In the genomic region with DNA sequence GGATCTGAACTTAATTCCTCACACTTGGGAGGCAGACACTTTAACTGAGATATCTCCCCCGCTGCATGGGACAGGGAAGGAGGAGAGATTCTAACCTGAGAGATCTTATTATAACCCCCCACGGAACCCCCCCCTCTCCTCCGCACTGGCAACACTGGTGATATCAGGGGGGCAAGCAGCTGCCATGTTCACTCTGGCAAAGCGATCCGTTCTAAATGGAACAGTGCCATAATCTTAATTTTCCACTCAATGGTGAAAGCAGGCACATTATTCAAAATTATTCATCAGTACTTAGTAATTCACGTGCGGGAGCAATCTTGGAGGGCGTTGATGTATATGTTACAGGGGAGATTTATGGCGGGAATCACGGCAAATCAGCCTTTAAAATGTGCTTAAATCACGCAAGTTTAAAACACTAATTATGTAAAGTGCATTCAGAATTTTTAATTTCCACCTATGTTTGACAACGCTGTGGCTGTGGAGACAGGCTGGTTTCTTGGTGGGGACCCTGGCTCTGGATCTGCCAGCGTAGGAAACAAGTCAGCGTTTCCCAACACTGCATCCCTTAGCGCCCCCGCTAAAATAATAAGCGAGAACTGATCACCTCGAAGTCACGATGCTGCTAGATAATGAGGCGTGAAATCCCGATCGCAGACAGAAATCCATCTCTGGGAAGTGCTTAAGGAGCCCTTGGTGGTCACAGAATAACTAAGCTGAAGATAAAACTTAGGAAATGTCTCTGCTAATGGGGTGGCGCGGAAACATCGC, we compare ENCODE assay signal across 14 mouse cellular contexts.
DNase-seq lines count a peak whose midpoint lies in the region; ATAC-seq and TF ChIP-seq lines count a peak whose summit lies in the region.
"Had no signal": no experiment of that assay in that cellular context is flagged by ENCODE, and none has a peak within 500 bp of the region (broad histone marks: within the 10 kb centered on the region; RNA-seq: fewer than 3 reads in every experiment).

No protein-coding gene starts in this region.

- intact Hi-C loops in heart, postnatal 10 days (cut with DNase I) = no loop called here
- intact Hi-C loops in left cerebral cortex, postnatal 4 days (cut with DNase I) = no loop called here
- intact Hi-C loops in left cerebral cortex, postnatal 10 days (cut with DNase I) = no loop called here

- no peak for DNase-seq in heart, embryonic 10.5 days (ENCODE audit: low spot score)
- DNase-seq in heart, postnatal 10 days = no peak
- DNase-seq in left cerebral cortex, postnatal 4 days = peak; percentile 48
- DNase-seq in left cerebral cortex, postnatal 10 days (ENCODE audit: extremely low spot score in 1 of 2, low spot score in 2 of 2) = no peak
- peak; percentile 50 for DNase-seq in forebrain, postnatal 0 days
- no peak for DNase-seq in lung, adult 2 months
- DNase-seq: cerebellum, adult 2 months; gastrocnemius, postnatal 14 days; lung, adult 18-20 months; thymus, postnatal 25 days had no signal

- H3K36me3 ChIP-seq in heart, embryonic 10.5 days = no peaks in the 10 kb centered on the region
- no peaks in the 10 kb centered on the region for H3K36me3 ChIP-seq in forebrain, postnatal 0 days (ENCODE audit: insufficient read depth)
- no peaks in the 10 kb centered on the region for H3K36me3 ChIP-seq in neural tube, embryonic 13.5 days
- H3K36me3 ChIP-seq: embryonic facial prominence, embryonic 10.5 days; limb, embryonic 13.5 days had no signal

- no peak for TF ChIP-seq POLR2A in lung, adult 2 months (IDR thresholded peaks at IDR 0.05; ENCODE audit: borderline replicate concordance, extremely low read depth, low read depth, low read length)

- peak; percentile 73 for ATAC-seq in forebrain, postnatal 0 days
- ATAC-seq in neural tube, embryonic 13.5 days (ENCODE audit: low read depth) = peak; percentile 64

- H3K27me3 ChIP-seq in heart, embryonic 10.5 days (ENCODE audit: insufficient read depth, poor library complexity, severe bottlenecking) = no peaks in the 10 kb centered on the region
- H3K27me3 ChIP-seq in forebrain, postnatal 0 days (ENCODE audit: insufficient read depth, low read length) = no peaks in the 10 kb centered on the region
- H3K27me3 ChIP-seq in neural tube, embryonic 13.5 days = no peaks in the 10 kb centered on the region
- H3K27me3 ChIP-seq: limb, embryonic 13.5 days had no signal

- no peaks in the 10 kb centered on the region for H3K9me3 ChIP-seq in heart, embryonic 10.5 days
- no peaks in the 10 kb centered on the region for H3K9me3 ChIP-seq in forebrain, postnatal 0 days (ENCODE audit: low read length)
- no peaks in the 10 kb centered on the region for H3K9me3 ChIP-seq in neural tube, embryonic 13.5 days
- H3K9me3 ChIP-seq: embryonic facial prominence, embryonic 10.5 days; limb, embryonic 13.5 days had no signal

- no peak overlapping the region for H3K4me3 ChIP-seq in heart, embryonic 10.5 days
- no peak overlapping the region for H3K4me3 ChIP-seq in forebrain, postnatal 0 days (ENCODE audit: low read depth, low read length)
- no peak overlapping the region for H3K4me3 ChIP-seq in neural tube, embryonic 13.5 days
- H3K4me3 ChIP-seq in lung, adult 2 months (replicated peaks; ENCODE audit: extremely low read depth, low read depth, low read length) = no peak overlapping the region
- H3K4me3 ChIP-seq: embryonic facial prominence, embryonic 10.5 days; limb, embryonic 13.5 days had no signal

- H3K4me2 ChIP-seq in forebrain, postnatal 0 days (ENCODE audit: low read depth) = 0 out of 2 replicates have a peak overlapping the region, but pooled peaks have one; percentile 6
- H3K4me2 ChIP-seq in neural tube, embryonic 13.5 days = peak overlapping the region; percentile 9
- H3K4me2 ChIP-seq: limb, embryonic 13.5 days had no signal

- H3K9ac ChIP-seq in forebrain, postnatal 0 days = no peak overlapping the region
- H3K9ac ChIP-seq in neural tube, embryonic 13.5 days = no peak overlapping the region
- H3K9ac ChIP-seq: limb, embryonic 13.5 days had no signal

- peak overlapping the region; percentile 69; the same call in 1 of the 2 replicates for H3K27ac ChIP-seq in heart, embryonic 10.5 days
- H3K27ac ChIP-seq in forebrain, postnatal 0 days (ENCODE audit: low read depth, low read length) = no peak overlapping the region
- peak overlapping the region; percentile 38; the same call in 1 of the 2 replicates for H3K27ac ChIP-seq in neural tube, embryonic 13.5 days (replicated peaks)
- H3K27ac ChIP-seq: embryonic facial prominence, embryonic 10.5 days; kidney, postnatal 0 days; limb, embryonic 13.5 days had no signal

- no peak for TF ChIP-seq CTCF in forebrain, postnatal 0 days (IDR thresholded peaks at IDR 0.05; ENCODE audit: low read depth)
- TF ChIP-seq CTCF in lung, adult 2 months (IDR thresholded peaks at IDR 0.05; ENCODE audit: insufficient read depth, low read length) = no peak

- H3K4me1 ChIP-seq in heart, embryonic 10.5 days = peaks cover 33% of the 10 kb centered on the region
- peaks cover 6% of the 10 kb centered on the region; the same call in 1 of the 2 replicates for H3K4me1 ChIP-seq in forebrain, postnatal 0 days (ENCODE audit: insufficient read depth)
- H3K4me1 ChIP-seq in neural tube, embryonic 13.5 days (replicated peaks) = peaks cover 23% of the 10 kb centered on the region
- no peaks in the 10 kb centered on the region for H3K4me1 ChIP-seq in lung, adult 2 months (ENCODE audit: control insufficient read depth, insufficient read depth, low read length)

- WGBS in heart, embryonic 10.5 days = 61% methylated on average over 25 of the region's 25 CpGs
- WGBS in forebrain, postnatal 0 days = 24% methylated on average over 25 of the region's 25 CpGs
- WGBS in neural tube, embryonic 13.5 days = 40% methylated on average over 25 of the region's 25 CpGs
- 49% methylated on average over 25 of the region's 25 CpGs for WGBS in lung, adult 2 months

Comparison
In these comparisons a context has a peak if more than half of its experiments do, and no peak if none do; other contexts are left out.
1. DNase-seq: peak in left cerebral cortex, postnatal 4 days (single experiment) and forebrain, postnatal 0 days (single experiment); none in heart, embryonic 10.5 days (single experiment), heart, postnatal 10 days (0 of 2), left cerebral cortex, postnatal 10 days (0 of 2) and lung, adult 2 months (single experiment).